Mouse (Mus musculus) forebrain, embryonic 10.5 days (tissue): ENCODE measurements around the gene Foxa3. TPM values are rescaled to one million over a fixed set of nuclear protein-coding genes. Genes with fewer than 3 reads are reported as not detected.

Experiments used
- DNase-seq: peaks from one replicate; pipeline ENCODE4 v3.0.0-alpha.2; 2017; ENCODE audit warnings: low spot score; ENCODE audit errors: extremely low spot score
- H3K27ac ChIP-seq: fragments of 300-500 bp; sonication (generic); 2 replicates; pipeline ENCODE4 v1.5.1; 2016; ENCODE audit warnings: mild to moderate bottlenecking
- H3K27me3 ChIP-seq: fragments of 300-500 bp; sonication (generic); 2 replicates; pipeline ENCODE4 v1.6.1; 2016; ENCODE audit warnings: mild to moderate bottlenecking; ENCODE audit not compliant: poor library complexity, severe bottlenecking
- H3K36me3 ChIP-seq: fragments of 300-500 bp; sonication (generic); replicated peaks from 2 replicates; pipeline ENCODE4 v1.6.1; 2016; ENCODE audit warnings: mild to moderate bottlenecking, moderate library complexity
- H3K4me1 ChIP-seq: fragments of 300-500 bp; sonication (generic); 2 replicates; pipeline ENCODE4 v1.6.1; 2016
- H3K4me3 ChIP-seq: fragments of 300-500 bp; sonication (generic); 2 replicates; pipeline ENCODE4 v1.5.1; 2016; ENCODE audit warnings: mild to moderate bottlenecking, moderate library complexity
- H3K9me3 ChIP-seq: fragments of 300-500 bp; sonication (generic); 2 replicates; pipeline ENCODE4 v1.6.1; 2016; ENCODE audit warnings: mild to moderate bottlenecking, moderate library complexity
- WGBS: fragments of 180-500 bp; shearing (Covaris S2); methylation state at CpG from one replicate; pipeline ENCODE4 v1.1.7; 2016; 5-methylcytosine and 5-hydroxymethylcytosine counted together
- polyA plus RNA-seq: library from polyadenylated mRNA; unstranded; fragments of >200 nt; fragmentation: Nextera tagmentation; extraction: Ambion mirVana; gene quantifications from 2 replicates; pipeline ENCODE4 v1.2.1, GENCODE M21; 2016

Foxa3 gene
- polyA plus RNA-seq, 1 experiment from 2014 or later = not detected

GRCm38 (mm10) chr7:18989995-18990394, 33.3 kb downstream of the Foxa3 start:
- no peaks in the 10 kb centered on the region for H3K36me3 ChIP-seq
- H3K27ac ChIP-seq = peak overlapping the region; percentile 82
- peak overlapping the region; percentile 55 for H3K4me3 ChIP-seq
- 6% methylated on average over 5 of the region's 5 CpGs for WGBS
- peaks cover 35% of the 10 kb centered on the region for H3K4me1 ChIP-seq
- peaks cover 49% of the 10 kb centered on the region for H3K27me3 ChIP-seq
- H3K9me3 ChIP-seq = no peaks in the 10 kb centered on the region
- DNase-seq = peak; percentile 31

GRCm38 (mm10) chr7:18988780-18989179, 34.6 kb downstream of the Foxa3 start:
- WGBS = 75% methylated on average over 6 of the region's 6 CpGs
- no peak for DNase-seq

GRCm38 (mm10) chr7:18987747-18988146, 35.6 kb downstream of the Foxa3 start:
- H3K9me3 ChIP-seq = no peaks in the 10 kb centered on the region
- H3K4me1 ChIP-seq = peaks cover 29% of the 10 kb centered on the region
- no peak for DNase-seq
- no peak overlapping the region for H3K27ac ChIP-seq
- peaks cover 34% of the 10 kb centered on the region for H3K27me3 ChIP-seq
- no peak overlapping the region for H3K4me3 ChIP-seq
- H3K36me3 ChIP-seq = no peaks in the 10 kb centered on the region
- 76% methylated on average over 13 of the region's 13 CpGs for WGBS

More at GRCm38 (mm10) chr7:18988780-18989179, 34.6 kb downstream of the Foxa3 start:
- Histone ChIP-seq H3K36me3 (no peaks in the 10 kb centered on the region), H3K9me3 (no peaks in the 10 kb centered on the region), H3K4me3 (no peak overlapping the region), H3K27ac (no peak overlapping the region), H3K27me3 (peaks cover 45% of the 10 kb centered on the region), H3K4me1 (peaks cover 35% of the 10 kb centered on the region)

GRCm38 (mm10) chr7:18987100-18987499, 36.2 kb downstream of the Foxa3 start, which contains the start of gene Nanos2:
Gene Nanos2, plus strand, starts transcription at chr7:18987400.
- 75% methylated on average over 2 of the region's 2 CpGs for WGBS
- H3K9me3 ChIP-seq = no peaks in the 10 kb centered on the region

GRCm38 (mm10) chr7:18986503-18986902, 36.8 kb downstream of the Foxa3 start:
- Histone ChIP-seq H3K27me3 (peaks cover 22% of the 10 kb centered on the region), H3K9me3 (no peaks in the 10 kb centered on the region), H3K4me3 (no peak overlapping the region), H3K4me1 (peaks cover 16% of the 10 kb centered on the region), H3K27ac (no peak overlapping the region), H3K36me3 (no peaks in the 10 kb centered on the region)
- DNase-seq = no peak
- WGBS = 75% methylated on average over 2 of the region's 2 CpGs

More at GRCm38 (mm10) chr7:18987100-18987499, 36.2 kb downstream of the Foxa3 start, which contains the start of gene Nanos2:
- H3K27ac ChIP-seq = no peak within 1 kb of the TSS
- no peak within 1 kb of the TSS for H3K4me3 ChIP-seq
- H3K27me3 ChIP-seq = peaks cover 28% of the 10 kb centered on the region
- peaks cover 22% of the 10 kb centered on the region for H3K4me1 ChIP-seq
- DNase-seq = no peak
- no peaks in the 10 kb centered on the region for H3K36me3 ChIP-seq

- no peaks in the 10 kb centered on the region for H3K4me1 ChIP-seq
- no peak overlapping the region for H3K4me3 ChIP-seq
- 90% methylated on average over 9 of the region's 9 CpGs for WGBS
Measured at GRCm38 (mm10) chr7:18978381-18978780, 45.0 kb downstream of the Foxa3 start.

GRCm38 (mm10) chr7:18970956-18971355, 52.4 kb downstream of the Foxa3 start:
- Histone ChIP-seq H3K27ac (no peak overlapping the region), H3K9me3 (peaks cover 5% of the 10 kb centered on the region; the same call in 1 of the 2 replicates), H3K4me3 (no peak overlapping the region), H3K27me3 (peaks cover 3% of the 10 kb centered on the region; the same call in 1 of the 2 replicates), H3K36me3 (no peaks in the 10 kb centered on the region), H3K4me1 (no peaks in the 10 kb centered on the region)
- 85% methylated on average over 3 of the region's 3 CpGs for WGBS
- no peak for DNase-seq

More at GRCm38 (mm10) chr7:18978381-18978780, 45.0 kb downstream of the Foxa3 start:
- Histone ChIP-seq H3K36me3 (no peaks in the 10 kb centered on the region), H3K27me3 (no peaks in the 10 kb centered on the region), H3K27ac (no peak overlapping the region), H3K9me3 (no peaks in the 10 kb centered on the region)
- DNase-seq = no peak

- peaks cover 5% of the 10 kb centered on the region; the same call in 1 of the 2 replicates for H3K9me3 ChIP-seq
- H3K27me3 ChIP-seq = peaks cover 37% of the 10 kb centered on the region
- WGBS = 11% methylated on average over 8 of the region's 8 CpGs
- no peak overlapping the region for H3K4me3 ChIP-seq
- H3K4me1 ChIP-seq = peaks cover 22% of the 10 kb centered on the region
- no peaks in the 10 kb centered on the region for H3K36me3 ChIP-seq
- H3K27ac ChIP-seq = no peak overlapping the region
- no peak for DNase-seq
Measured at GRCm38 (mm10) chr7:18967603-18968002, 55.7 kb downstream of the Foxa3 start.

- Histone ChIP-seq H3K27me3 (peaks cover 60% of the 10 kb centered on the region), H3K4me1 (peaks cover 43% of the 10 kb centered on the region), H3K4me3 (no peak overlapping the region), H3K9me3 (no peaks in the 10 kb centered on the region), H3K36me3 (no peaks in the 10 kb centered on the region), H3K27ac (no peak overlapping the region)
- no peak for DNase-seq
- 79% methylated on average over 5 of the region's 5 CpGs for WGBS
Measured at GRCm38 (mm10) chr7:18965312-18965711, 58.0 kb downstream of the Foxa3 start.

- H3K36me3 ChIP-seq = no peaks in the 10 kb centered on the region
- no peak for DNase-seq
Measured at GRCm38 (mm10) chr7:18963294-18963843, 60.0 kb downstream of the Foxa3 start.

More at GRCm38 (mm10) chr7:18963294-18963843, 60.0 kb downstream of the Foxa3 start:
- WGBS = under 1% methylated on average over 19 of the region's 19 CpGs
- Histone ChIP-seq H3K9me3 (no peaks in the 10 kb centered on the region), H3K4me1 (peaks cover 53% of the 10 kb centered on the region), H3K4me3 (peak overlapping the region; percentile 55), H3K27ac (no peak overlapping the region), H3K27me3 (peaks cover 79% of the 10 kb centered on the region)

Other genes starting within 250 kb of the Foxa3 start
- not detected in 2 replicates for gene Psg19, start 225.0 kb downstream of the Foxa3 start, polyA plus RNA-seq
- gene Psg17, start 201.9 kb downstream of the Foxa3 start, polyA plus RNA-seq = 0.09 TPM in 1 of 2 replicates, not detected in the other
- not detected in 2 replicates for gene Mill2, start 183.6 kb downstream of the Foxa3 start, polyA plus RNA-seq
- gene Pglyrp1, start 152.2 kb downstream of the Foxa3 start, polyA plus RNA-seq = 0.93 and 1.0 TPM in 2 replicates
- gene Ccdc61, start 113.1 kb downstream of the Foxa3 start, polyA plus RNA-seq = 30.0 and 31.0 TPM in 2 replicates
- gene Nova2, start 97.7 kb downstream of the Foxa3 start, polyA plus RNA-seq = 2.2 and 2.9 TPM in 2 replicates
- 0.15 TPM in 1 of 2 replicates, not detected in the other for gene Nanos2, start 36.1 kb downstream of the Foxa3 start, polyA plus RNA-seq
- 3.9 and 4.4 TPM in 2 replicates for gene Mypop, start 32.3 kb downstream of the Foxa3 start, polyA plus RNA-seq
- gene Irf2bp1, start 19.5 kb downstream of the Foxa3 start, polyA plus RNA-seq = 21.3 and 22.1 TPM in 2 replicates
- 41.2 and 46.3 TPM in 2 replicates for gene Sympk, start 839 bp upstream of the Foxa3 start, polyA plus RNA-seq
- not detected in 2 replicates for gene Rsph6a, start 31.2 kb upstream of the Foxa3 start, polyA plus RNA-seq
- gene Dmwd, start 52.7 kb upstream of the Foxa3 start, polyA plus RNA-seq = 14.4 and 16.3 TPM in 2 replicates
- gene Dmpk, start 60.3 kb upstream of the Foxa3 start, polyA plus RNA-seq = 8.3 and 9.1 TPM in 2 replicates
- 6.7 and 7.4 TPM in 2 replicates for gene Six5, start 71.1 kb upstream of the Foxa3 start, polyA plus RNA-seq
- gene Gm4969, start 94.8 kb upstream of the Foxa3 start, polyA plus RNA-seq = 0.81 and 1.1 TPM in 2 replicates
- 17.8 and 18.4 TPM in 2 replicates for gene Fbxo46, start 96.3 kb upstream of the Foxa3 start, polyA plus RNA-seq
- 14.7 and 16.0 TPM in 2 replicates for gene Qpctl, start 125.8 kb upstream of the Foxa3 start, polyA plus RNA-seq
- 183 and 193 TPM in 2 replicates for gene Snrpd2, start 126.2 kb upstream of the Foxa3 start, polyA plus RNA-seq
- gene Gipr, start 142.6 kb upstream of the Foxa3 start, polyA plus RNA-seq = 0.22 and 0.25 TPM in 2 replicates
- gene Eml2, start 152.9 kb upstream of the Foxa3 start, polyA plus RNA-seq = 5.3 and 6.4 TPM in 2 replicates
- 1.6 and 2.0 TPM in 2 replicates for gene Gpr4, start 189.0 kb upstream of the Foxa3 start, polyA plus RNA-seq
- 50.7 and 51.4 TPM in 2 replicates for gene Opa3, start 204.8 kb upstream of the Foxa3 start, polyA plus RNA-seq
- 47.4 and 56.9 TPM in 2 replicates for gene Vasp, start 248.3 kb upstream of the Foxa3 start, polyA plus RNA-seq